Mouse (Mus musculus) brain, embryonic 14.5 days (tissue): ENCODE results near the gene Crkl.

Experiments used
- CTCF ChIP-seq: fragments of 200-500 bp; IDR thresholded peaks from 2 replicates; pipeline ENCODE4 v1.5.1; 2012; ENCODE audit warnings: inconsistent platforms, mild to moderate bottlenecking, moderate library complexity, borderline replicate concordance; ENCODE audit not compliant: insufficient read depth, insufficient read length; ENCODE audit errors: extremely low read depth
- POLR2A ChIP-seq: fragments of 200-500 bp; IDR thresholded peaks from 2 replicates; pipeline ENCODE4 v1.6.1; 2012; ENCODE audit warnings: mild to moderate bottlenecking, inconsistent platforms, borderline replicate concordance; ENCODE audit not compliant: poor library complexity, insufficient read depth, insufficient read length, severe bottlenecking; ENCODE audit errors: extremely low read depth

DNA sequence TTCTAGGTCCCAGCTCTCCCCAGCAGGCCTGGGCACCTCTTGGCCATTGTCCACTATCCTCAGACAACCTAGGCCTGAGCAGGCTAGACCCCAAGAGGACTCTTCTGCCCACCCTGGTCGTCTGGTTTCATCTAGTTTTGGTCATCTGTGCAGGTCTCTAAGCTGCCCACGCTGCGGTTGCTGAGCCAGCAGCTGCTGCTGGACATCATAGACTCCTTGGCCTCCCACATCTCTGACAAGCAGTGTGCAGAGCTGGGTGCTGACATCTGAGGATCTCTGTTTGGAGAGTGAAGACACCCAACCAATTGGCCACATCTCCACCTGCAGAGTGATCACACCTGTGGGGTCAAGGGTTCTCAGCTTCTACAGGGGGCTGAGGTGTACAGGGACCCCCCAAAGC, 73.7 kb downstream of the Crkl start:
- TF ChIP-seq POLR2A (no peak), CTCF (no peak)
